In the genomic region with DNA sequence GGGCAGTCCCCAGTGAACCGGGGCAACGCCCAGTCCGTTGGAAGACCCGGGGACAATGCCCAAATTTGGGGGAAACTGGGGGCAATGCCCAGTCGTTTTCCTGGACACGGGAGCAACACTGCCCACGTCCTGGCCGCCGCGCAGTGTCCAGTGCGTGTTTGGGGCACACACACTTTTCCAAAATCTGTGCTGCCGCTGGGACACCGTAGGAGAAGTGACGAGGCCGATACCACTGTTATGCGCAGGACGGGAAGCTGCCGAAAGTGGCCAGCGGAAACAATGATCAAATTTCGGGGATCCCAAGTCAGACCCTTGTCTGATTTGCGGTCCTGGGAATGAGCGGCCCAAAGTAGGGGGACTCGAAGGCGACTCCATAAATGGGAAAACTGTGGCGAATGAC, we compare ENCODE assay signal across 10 mouse cellular contexts. TPM values are rescaled to one million over a fixed set of nuclear protein-coding genes. Genes with fewer than 3 reads are reported as not detected.
A peak's percentile ranks its signal among the peaks of the same experiment; 100 is the strongest.
DNase-seq lines count a peak whose midpoint lies in the region; ATAC-seq and TF ChIP-seq lines count a peak whose summit lies in the region.
"Had no signal": no experiment of that assay in that cellular context is flagged by ENCODE, and none has a peak within 500 bp of the region (broad histone marks: within the 10 kb centered on the region; RNA-seq: fewer than 3 reads in every experiment).

No protein-coding gene starts in this region.

- no peak for DNase-seq in kidney, postnatal 0 days (ENCODE audit: low spot score)
- DNase-seq in kidney, adult 9 months: no peak
- no peak for DNase-seq in forebrain, embryonic 14.5 days (ENCODE audit: low spot score)
- DNase-seq in layer of hippocampus, postnatal 14 days (ENCODE audit: low spot score in 2 of 2): no peak
- DNase-seq in urinary bladder, postnatal 10 days (ENCODE audit: low spot score): no peak
- DNase-seq: thymus, adult 18-20 months had no signal

- peak overlapping the region; percentile 51 for H3K4me3 ChIP-seq in kidney, postnatal 0 days (replicated peaks; ENCODE audit: low read depth, low read length)
- peak overlapping the region; percentile 15 for H3K4me3 ChIP-seq in forebrain, embryonic 14.5 days (ENCODE audit: low read depth, low read length)
- H3K4me3 ChIP-seq in limb, embryonic 15.5 days: peak overlapping the region; percentile 58
- H3K4me3 ChIP-seq in stomach, embryonic 14.5 days (ENCODE audit: low read depth, low read length): peak overlapping the region; percentile 59

- H3K4me2 ChIP-seq in kidney, postnatal 0 days (ENCODE audit: low read length): peak overlapping the region; percentile 69
- peak overlapping the region; percentile 33; the same call in 1 of the 2 replicates for H3K4me2 ChIP-seq in forebrain, embryonic 14.5 days (ENCODE audit: low read length)
- H3K4me2 ChIP-seq in limb, embryonic 15.5 days: peak overlapping the region; percentile 54
- peak overlapping the region; percentile 58 for H3K4me2 ChIP-seq in stomach, embryonic 14.5 days (replicated peaks; ENCODE audit: low read depth, low read length)

- TF ChIP-seq CTCF in kidney, postnatal 0 days (IDR thresholded peaks at IDR 0.05; ENCODE audit: low read depth): no peak

- H3K27me3 ChIP-seq in kidney, postnatal 0 days (ENCODE audit: insufficient read depth, low read length): peaks cover 64% of the 10 kb centered on the region
- peaks cover 99% of the 10 kb centered on the region for H3K27me3 ChIP-seq in forebrain, embryonic 14.5 days (replicated peaks; ENCODE audit: control insufficient read depth, insufficient read depth, low read length)
- peaks cover 88% of the 10 kb centered on the region for H3K27me3 ChIP-seq in limb, embryonic 15.5 days
- peaks cover 30% of the 10 kb centered on the region; the same call in 1 of the 2 replicates for H3K27me3 ChIP-seq in stomach, embryonic 14.5 days (ENCODE audit: control insufficient read depth, insufficient read depth, low read length)

- H3K9me3 ChIP-seq in kidney, postnatal 0 days (replicated peaks; ENCODE audit: low read length): no peaks in the 10 kb centered on the region
- H3K9me3 ChIP-seq in forebrain, embryonic 14.5 days (replicated peaks; ENCODE audit: control insufficient read depth, low read length): no peaks in the 10 kb centered on the region
- H3K9me3 ChIP-seq in limb, embryonic 15.5 days: no peaks in the 10 kb centered on the region
- no peaks in the 10 kb centered on the region for H3K9me3 ChIP-seq in stomach, embryonic 14.5 days (ENCODE audit: control insufficient read depth, low read depth, low read length)

- peak overlapping the region; percentile 51; the same call in 1 of the 2 replicates for H3K9ac ChIP-seq in kidney, postnatal 0 days (ENCODE audit: low read depth, low read length)
- no peak overlapping the region for H3K9ac ChIP-seq in forebrain, embryonic 14.5 days (ENCODE audit: low read length)
- peak overlapping the region; percentile 42 for H3K9ac ChIP-seq in limb, embryonic 15.5 days
- peak overlapping the region; percentile 85 for H3K9ac ChIP-seq in stomach, embryonic 14.5 days (replicated peaks; ENCODE audit: low read depth, low read length)

- 5% methylated on average over 25 of the region's 25 CpGs for WGBS in kidney, postnatal 0 days
- under 1% methylated on average over 25 of the region's 25 CpGs for WGBS in forebrain, embryonic 14.5 days
- WGBS in limb, embryonic 15.5 days: 4% methylated on average over 25 of the region's 25 CpGs
- WGBS in stomach, embryonic 14.5 days: under 1% methylated on average over 25 of the region's 25 CpGs

- peak overlapping the region; percentile 19; the same call in 1 of the 2 replicates for H3K27ac ChIP-seq in kidney, postnatal 0 days
- no peak overlapping the region for H3K27ac ChIP-seq in forebrain, embryonic 14.5 days (ENCODE audit: low read depth, low read length)
- H3K27ac ChIP-seq in limb, embryonic 15.5 days: peak overlapping the region; percentile 96
- peak overlapping the region; percentile 96 for H3K27ac ChIP-seq in stomach, embryonic 14.5 days (ENCODE audit: low read length)

- H3K36me3 ChIP-seq in kidney, postnatal 0 days (ENCODE audit: insufficient read depth, low read length): no peaks in the 10 kb centered on the region
- no peaks in the 10 kb centered on the region for H3K36me3 ChIP-seq in forebrain, embryonic 14.5 days (ENCODE audit: control insufficient read depth, insufficient read depth, low read length)
- H3K36me3 ChIP-seq in limb, embryonic 15.5 days: 0 out of 2 replicates have a peak, but pooled peaks cover 2% of the 10 kb centered on the region
- no peaks in the 10 kb centered on the region; the same call in 1 of the 2 replicates for H3K36me3 ChIP-seq in stomach, embryonic 14.5 days (ENCODE audit: control insufficient read depth, insufficient read depth, low read length)

- H3K4me1 ChIP-seq in kidney, postnatal 0 days (replicated peaks; ENCODE audit: insufficient read depth, low read length): peaks cover 17% of the 10 kb centered on the region; the same call in 1 of the 2 replicates
- H3K4me1 ChIP-seq in forebrain, embryonic 14.5 days (ENCODE audit: control insufficient read depth, insufficient read depth, low read length): peaks cover 4% of the 10 kb centered on the region
- H3K4me1 ChIP-seq in limb, embryonic 15.5 days: peaks cover 47% of the 10 kb centered on the region
- no peaks in the 10 kb centered on the region for H3K4me1 ChIP-seq in stomach, embryonic 14.5 days (ENCODE audit: control insufficient read depth, insufficient read depth, low read length)

- ATAC-seq in kidney, postnatal 0 days (replicated peaks; ENCODE audit: low FRiP score, low read depth): no peak
- no peak for ATAC-seq in forebrain, embryonic 14.5 days
- ATAC-seq in limb, embryonic 15.5 days (ENCODE audit: insufficient number of reproducible peaks, low FRiP score, low TSS enrichment, low read depth): no peak
- no peak for ATAC-seq in stomach, embryonic 14.5 days (ENCODE audit: insufficient number of reproducible peaks, insufficient read depth, low FRiP score, low read depth)
- ATAC-seq in granulocyte monocyte progenitor cell, adult 5-6 weeks (replicated peaks; ENCODE audit: poor library complexity, severe bottlenecking): no peak

RNA-seq across cellular contexts. Expression of a gene that starts 5.6 kb away (rescaled TPM):
- 297 and 337 TPM in 2 replicates for polyA plus RNA-seq in kidney, postnatal 0 days (2015; fragmentation: Nextera tagmentation; extraction: Ambion mirVana)
- polyA plus RNA-seq in forebrain, embryonic 14.5 days (2014; fragmentation: Nextera tagmentation; extraction: Ambion mirVana): 74.0 and 89.8 TPM in 2 replicates
- 1,279 and 1,432 TPM in 2 replicates for polyA plus RNA-seq in limb, embryonic 15.5 days (2015; fragmentation: Nextera tagmentation; extraction: Ambion mirVana)
- 1,256 and 1,341 TPM in 2 replicates for polyA plus RNA-seq in stomach, embryonic 14.5 days (2014; fragmentation: Nextera tagmentation; extraction: Ambion mirVana)
- not detected in 2 replicates for total RNA-seq in granulocyte monocyte progenitor cell, adult 5-6 weeks (2014; fragmentation: Nextera tagmentation)
- total RNA-seq in granulocyte monocyte progenitor cell, adult 5-6 weeks (2017): 2.5 TPM in 1 of 2 replicates, not detected in the other
- 100 to 1,000 TPM; 132 to 227 TPM for total RNA-seq in layer of hippocampus, postnatal 14 days (2021)
- total RNA-seq: common myeloid progenitor, adult 5-6 weeks had no signal

RNA-seq across cellular contexts. Expression of a gene that starts 8.7 kb away (rescaled TPM):
- not detected in 2 replicates for polyA plus RNA-seq in kidney, postnatal 0 days (2015; fragmentation: Nextera tagmentation; extraction: Ambion mirVana)
- polyA plus RNA-seq in forebrain, embryonic 14.5 days (2014; fragmentation: Nextera tagmentation; extraction: Ambion mirVana): not detected in 2 replicates
- polyA plus RNA-seq in limb, embryonic 15.5 days (2015; fragmentation: Nextera tagmentation; extraction: Ambion mirVana): 0.31 and 0.82 TPM in 2 replicates
- not detected in 2 replicates for polyA plus RNA-seq in stomach, embryonic 14.5 days (2014; fragmentation: Nextera tagmentation; extraction: Ambion mirVana)
- not detected in 2 replicates for total RNA-seq in granulocyte monocyte progenitor cell, adult 5-6 weeks (2014; fragmentation: Nextera tagmentation)
- total RNA-seq in granulocyte monocyte progenitor cell, adult 5-6 weeks (2017): not detected in 2 replicates
- under 1 TPM; 0.09 to 0.12 TPM for total RNA-seq in layer of hippocampus, postnatal 14 days (2021)
- total RNA-seq: common myeloid progenitor, adult 5-6 weeks had no signal
